Mouse (Mus musculus): Measurements from ENCODE around the gene Foxr1. TPM values are rescaled to one million over a fixed set of nuclear protein-coding genes. Genes with fewer than 3 reads are reported as not detected.
"Not testable (repeated sequence)": the region's sequence is repeated elsewhere in the genome, so short reads cannot be mapped to it uniquely, and the experiment has no call there.

Foxr1 gene
- total RNA-seq, 2 experiments from 2014 or later = not detected

DNA sequence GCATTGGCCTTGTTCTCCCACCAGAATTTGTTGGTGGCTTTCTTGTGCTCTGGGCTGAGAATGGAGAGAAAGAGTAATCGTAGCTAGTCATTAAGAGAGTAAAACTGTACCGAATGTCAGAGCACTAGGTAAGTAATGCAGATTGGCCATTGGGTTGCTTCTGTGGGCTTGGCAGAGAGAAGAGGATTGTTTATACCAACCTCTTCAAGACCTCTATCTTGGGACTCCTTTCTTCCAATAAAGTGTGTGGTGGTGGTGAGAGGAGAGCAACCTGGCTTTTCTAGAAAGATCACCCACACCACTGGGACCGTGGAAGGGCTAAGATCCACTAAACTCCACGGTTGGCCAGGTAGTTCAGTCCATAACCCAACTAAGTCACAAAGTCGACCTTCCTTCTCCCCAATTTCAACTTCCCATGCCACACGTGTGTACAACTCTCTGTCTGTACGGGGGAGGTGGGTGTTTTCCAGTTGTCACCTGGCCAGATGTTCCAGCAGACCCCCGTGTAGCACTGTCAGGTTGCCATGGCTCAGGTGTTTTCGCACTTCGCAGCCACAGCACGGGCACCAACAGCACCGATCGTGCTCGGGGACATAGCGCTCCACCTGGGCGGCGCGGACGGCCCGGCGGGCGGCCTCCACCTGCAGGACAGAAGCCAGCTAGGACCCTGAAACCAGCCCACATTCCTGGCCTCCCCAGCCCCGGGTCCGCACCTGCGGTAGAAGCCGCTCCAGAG is 23.6 kb downstream of the Foxr1 start:
- DNase-seq = no peak

DNA sequence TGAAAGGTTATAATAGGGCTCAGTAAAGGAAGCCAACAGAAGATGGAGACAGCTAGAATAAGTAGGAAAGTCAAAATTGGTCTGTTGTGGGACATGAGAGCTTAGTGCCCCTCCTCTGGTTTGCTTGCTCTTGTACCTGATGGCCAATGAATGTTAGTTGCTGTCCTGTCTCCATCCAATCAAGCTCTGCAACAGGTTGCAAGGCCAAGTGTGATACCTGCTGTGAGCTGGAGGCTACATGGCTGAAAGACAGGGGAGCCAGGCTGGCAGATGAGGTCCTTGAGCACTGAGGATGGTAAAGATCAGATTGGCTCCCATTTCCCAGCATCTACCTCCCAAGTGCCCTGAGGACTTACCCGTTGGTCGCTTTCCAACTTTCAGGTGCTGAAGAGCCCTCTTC is 28.2 kb downstream of the Foxr1 start:
- no peak for DNase-seq

DNA sequence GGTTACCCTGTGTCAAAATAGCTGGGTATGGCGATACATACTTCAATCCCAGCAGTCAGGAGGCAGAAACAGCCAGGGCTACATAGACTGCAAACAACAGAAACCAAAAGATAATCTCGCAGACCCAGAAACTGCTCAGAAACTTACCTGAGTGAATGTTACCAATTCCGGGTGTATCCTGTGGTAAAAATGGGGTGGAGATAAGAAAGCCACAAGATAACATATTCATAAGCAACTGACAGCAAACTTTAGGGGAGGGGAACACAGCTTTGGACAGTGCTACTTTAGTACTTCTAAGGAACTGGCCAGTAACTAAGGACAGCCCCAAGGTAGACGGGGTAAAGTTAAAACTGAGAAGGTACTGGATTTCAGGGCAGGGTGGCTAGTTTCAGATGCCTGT is 28.6 kb downstream of the Foxr1 start:
- DNase-seq = no peak

DNA sequence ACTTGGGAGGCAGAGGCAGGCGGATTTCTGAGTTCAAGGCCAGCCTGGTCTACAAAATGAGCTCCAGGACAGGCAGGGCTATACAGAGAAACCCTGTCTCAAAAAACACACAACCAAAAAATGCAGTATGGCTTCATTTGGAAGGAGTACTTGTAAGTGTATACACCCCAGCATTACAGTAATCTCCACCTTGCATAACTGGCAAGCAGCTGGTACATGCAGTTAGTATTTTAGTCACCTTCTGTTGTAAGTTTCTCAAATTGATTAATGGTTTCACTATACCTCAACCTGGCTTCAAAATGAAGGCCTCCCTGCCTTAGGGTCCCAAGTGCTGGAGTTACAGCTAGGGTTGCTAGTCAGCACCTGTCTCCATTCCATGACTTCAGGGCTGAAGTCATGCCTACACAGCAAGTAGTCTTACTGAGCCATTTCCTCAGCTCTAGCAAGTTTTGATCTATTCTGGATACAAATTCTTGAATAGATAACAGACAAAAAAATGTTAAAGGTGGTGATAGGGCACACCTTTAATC is 29.3 kb downstream of the Foxr1 start:
- no peak for DNase-seq

DNA sequence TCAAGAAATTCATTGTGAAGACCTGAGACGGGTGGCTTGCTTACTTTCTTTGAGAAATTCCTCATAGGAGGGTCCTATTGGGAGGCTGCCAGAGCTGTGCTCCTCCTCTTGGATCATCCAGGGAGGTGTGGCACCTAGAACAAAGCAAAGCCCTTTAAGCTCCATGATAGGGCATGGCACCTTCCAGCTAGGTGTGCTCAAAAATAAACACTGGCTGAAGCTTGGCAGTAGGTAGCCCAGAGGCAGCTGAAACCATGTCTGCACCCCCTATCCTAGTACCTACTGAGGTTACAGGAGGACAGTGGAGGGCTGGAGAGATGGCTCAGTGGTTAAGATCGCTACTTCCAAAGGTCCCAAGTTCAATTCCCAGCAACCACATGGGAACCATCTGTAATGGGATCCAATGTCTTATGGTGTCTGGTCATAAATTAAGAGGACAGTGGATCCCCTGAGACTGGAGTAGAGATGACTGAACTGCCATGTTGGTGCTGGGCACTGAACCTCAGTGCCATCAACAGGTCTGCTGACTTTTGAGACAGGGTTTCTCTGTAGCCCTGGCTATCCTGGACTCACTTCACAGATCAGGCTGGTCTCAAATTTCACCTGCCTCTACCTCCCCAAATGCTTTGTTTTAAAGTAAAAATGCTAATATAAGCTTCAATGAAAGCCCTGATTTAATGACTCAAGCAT is 30.1 kb downstream of the Foxr1 start:
- no peak for DNase-seq

DNA sequence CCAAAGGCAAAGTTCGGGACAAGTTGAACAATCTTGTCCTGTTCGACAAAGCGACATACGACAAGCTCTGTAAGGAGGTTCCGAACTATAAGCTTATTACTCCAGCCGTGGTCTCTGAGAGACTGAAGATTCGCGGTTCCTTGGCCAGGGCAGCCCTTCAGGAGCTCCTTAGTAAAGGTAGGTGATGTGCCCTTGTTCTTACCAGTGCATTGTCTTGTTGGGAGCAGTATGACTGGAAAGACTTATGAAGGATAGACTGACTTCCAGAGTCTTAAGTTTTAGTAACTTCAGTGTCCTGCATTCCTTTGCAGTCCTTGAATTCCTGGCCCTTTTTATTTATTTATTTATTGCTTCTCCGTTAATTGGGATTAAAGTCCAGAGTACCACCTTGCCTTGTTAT is 32.2 kb downstream of the Foxr1 start:
- DNase-seq = not testable (repeated sequence)

DNA sequence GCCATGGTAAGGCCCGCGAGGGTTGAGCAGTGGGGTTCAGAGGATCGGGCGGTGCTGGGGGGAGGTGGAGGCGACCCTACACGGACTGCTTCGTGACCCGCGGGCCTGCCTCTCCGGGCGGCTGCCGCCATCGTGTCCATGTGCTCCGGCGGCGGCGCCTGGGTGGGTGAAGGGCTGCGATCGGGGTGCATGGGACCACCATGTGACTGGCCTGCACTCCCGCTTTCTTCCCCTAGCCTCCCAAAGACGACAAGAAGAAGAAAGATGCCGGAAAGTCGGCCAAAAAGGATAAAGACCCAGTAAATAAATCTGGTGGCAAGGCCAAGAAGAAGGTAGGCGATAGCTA is 33.2 kb downstream of the Foxr1 start:
- DNase-seq = no peak

DNA sequence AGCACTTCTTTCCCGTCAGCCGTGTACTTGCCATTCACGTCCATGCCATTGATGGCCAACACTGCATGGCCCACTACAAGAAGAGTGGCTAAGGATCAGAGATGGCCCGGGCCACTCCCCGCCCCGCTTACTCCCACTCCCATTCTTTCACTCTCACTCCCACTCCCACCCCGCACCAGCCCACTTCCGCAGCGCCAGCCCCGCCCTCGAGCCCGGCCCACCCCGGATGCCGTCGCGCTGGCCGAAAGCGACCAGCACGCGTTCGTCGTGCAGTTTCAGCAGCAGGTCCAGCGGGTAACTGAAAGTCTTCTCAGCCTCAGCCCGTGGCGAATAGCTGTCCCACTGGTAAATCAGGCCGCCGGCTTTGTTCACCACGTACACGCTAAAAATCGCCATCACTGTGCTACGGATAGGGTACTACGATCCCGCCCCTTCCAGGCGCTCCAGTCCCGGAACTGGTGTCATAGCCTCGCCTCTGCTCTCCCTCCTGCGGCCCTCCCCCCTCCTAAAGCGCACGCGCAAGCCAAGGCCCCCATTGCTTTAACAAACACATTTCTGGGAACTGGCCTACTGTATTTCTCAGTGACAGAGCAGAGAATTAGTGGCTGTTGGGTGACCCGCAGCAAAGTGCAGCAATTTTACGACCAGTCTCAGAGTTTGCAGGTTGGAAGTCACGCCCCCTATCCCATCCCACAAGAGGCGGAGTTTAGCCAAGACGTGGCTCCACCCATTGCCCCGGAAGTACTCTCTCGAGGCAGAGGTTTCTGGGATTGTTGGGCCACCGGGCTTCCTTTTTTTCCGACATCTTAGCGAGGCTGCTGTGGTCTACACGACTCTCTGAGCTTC is 33.8 kb downstream of the Foxr1 start, which contains the start of the genes Rps25 and Trappc4:
Gene Rps25 (plus strand): TSS at position 234 of the 846 bp plus-strand sequence.
Gene Trappc4 (minus strand): TSS at position 695 of the 846 bp plus-strand sequence.
- peak; percentile 92 for DNase-seq

DNA sequence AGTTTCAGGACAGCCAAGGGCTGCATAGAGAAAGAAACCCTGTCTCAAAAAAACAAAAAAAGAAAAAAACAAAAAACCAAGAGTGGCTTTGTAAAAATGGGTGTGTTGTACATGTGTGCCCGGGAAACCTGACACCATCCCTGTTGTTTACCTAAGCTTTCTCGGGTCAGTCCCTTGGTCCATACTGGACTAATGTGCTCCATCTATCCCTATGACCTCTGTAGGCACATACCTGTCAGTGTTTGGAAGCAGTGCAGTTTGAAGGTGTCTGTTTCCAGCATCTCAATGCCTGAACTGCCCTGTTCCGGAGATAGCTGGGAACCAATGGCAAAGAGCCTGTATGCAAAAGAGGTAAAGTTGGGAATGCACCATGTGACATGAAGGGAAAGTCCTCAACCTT is 35.9 kb downstream of the Foxr1 start:
- no peak for DNase-seq

DNA sequence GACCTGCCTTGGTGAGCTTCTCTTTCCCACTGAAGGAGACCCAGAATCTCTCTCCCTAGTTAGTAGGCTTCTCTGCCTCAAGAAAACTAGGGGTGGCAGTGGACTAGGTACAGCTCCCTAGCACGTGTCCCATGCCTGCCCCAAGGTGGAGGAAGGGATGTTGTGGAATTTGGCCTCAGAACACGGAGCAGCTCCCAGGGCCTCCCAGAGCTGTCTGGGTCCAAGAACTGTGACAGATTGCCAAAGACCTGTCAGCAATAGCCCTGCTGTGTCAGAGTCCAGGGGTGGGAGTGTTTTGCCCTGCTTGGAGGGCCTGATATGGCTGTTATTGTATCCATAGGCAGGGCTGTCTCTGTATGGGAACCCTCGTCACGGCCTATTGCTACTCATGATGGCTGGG is 39.9 kb downstream of the Foxr1 start:
- no peak for DNase-seq

DNA sequence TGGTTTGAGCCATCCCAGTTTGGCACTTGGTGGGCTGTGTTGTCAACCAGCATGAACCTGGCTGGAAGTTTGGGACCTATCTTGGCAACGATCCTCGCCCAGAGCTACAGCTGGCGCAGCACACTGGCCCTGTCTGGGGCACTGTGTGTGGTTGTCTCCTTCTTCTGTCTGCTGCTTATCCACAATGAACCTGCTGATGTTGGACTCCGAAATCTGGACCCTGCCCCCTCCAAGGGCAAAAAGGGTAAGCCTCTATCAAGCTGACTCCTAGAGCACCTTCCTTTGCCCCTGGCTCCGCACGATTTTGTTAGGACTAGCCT is 41.2 kb downstream of the Foxr1 start:
- no peak for DNase-seq

DNA sequence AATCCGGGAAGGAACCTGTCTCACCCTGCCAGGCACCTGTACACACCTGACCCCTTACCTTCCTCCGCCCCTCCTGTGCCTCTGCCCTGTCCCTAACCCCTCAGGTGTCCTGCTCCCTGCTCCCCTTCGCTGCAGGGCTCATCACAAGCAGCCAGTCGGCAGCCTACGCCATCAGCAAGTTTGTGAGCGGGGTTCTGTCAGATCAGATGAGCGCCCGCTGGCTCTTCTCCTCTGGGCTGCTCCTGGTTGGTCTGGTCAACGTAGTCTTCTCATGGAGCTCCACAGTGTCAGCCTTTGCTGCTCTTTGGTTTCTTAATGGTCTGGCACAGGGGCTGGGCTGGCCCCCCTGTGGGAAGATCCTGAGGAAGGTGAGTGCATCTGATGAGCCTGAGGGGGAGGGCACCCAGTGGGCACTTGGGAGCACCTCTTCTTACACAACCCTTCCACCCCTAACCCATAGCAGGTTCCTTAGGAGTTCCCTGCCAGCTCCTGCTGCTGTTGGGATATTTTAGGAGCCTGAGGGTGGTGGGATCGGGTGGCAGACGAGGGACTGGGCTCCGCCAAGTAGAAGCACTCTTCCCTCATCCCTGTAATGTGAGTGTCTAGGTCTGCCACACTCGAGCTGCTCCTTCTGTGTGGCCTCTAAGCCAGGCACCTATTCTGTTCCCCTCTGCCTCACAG is 41.7 kb downstream of the Foxr1 start:
- DNase-seq = no peak

DNA sequence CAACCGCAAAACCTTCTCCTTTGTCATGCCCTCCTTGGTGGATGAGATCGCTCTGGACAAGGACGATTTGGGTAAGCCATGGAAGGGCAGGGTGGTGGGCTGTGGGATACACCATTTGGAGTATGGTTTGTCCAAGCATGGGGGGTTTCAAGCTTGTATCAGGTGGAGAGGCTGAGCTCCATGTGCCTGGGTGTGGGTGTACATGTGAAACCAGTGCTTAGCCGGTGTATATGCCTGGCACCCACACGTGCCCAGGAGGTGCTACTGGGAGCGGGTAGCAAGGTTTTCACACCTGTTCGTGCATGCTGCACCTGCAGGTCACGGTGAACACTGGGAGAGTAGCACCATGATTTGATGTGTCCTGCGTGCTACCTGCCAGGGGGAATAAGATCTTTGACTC is 42.4 kb downstream of the Foxr1 start:
- DNase-seq = no peak

DNA sequence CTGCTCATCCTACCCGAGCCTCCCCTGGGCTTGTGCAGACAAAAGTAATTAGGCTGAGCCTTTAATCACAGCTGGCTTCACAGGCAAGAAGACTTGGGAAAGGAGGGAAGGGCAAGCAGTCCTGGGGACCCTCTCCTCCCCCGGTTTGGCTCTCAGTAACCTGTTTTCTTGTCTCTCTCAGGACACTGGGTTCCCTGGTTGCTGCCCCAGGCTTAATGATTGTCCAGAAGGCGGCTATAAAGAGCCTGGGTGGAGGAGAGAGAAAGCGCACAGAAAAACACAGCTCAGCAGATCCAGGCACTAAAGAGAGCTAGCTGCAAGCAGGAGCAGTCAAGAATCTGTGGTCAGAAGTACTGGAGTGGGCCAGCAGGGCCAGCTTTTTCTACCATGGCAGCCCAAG is 42.8 kb downstream of the Foxr1 start:
- DNase-seq = no peak

DNA sequence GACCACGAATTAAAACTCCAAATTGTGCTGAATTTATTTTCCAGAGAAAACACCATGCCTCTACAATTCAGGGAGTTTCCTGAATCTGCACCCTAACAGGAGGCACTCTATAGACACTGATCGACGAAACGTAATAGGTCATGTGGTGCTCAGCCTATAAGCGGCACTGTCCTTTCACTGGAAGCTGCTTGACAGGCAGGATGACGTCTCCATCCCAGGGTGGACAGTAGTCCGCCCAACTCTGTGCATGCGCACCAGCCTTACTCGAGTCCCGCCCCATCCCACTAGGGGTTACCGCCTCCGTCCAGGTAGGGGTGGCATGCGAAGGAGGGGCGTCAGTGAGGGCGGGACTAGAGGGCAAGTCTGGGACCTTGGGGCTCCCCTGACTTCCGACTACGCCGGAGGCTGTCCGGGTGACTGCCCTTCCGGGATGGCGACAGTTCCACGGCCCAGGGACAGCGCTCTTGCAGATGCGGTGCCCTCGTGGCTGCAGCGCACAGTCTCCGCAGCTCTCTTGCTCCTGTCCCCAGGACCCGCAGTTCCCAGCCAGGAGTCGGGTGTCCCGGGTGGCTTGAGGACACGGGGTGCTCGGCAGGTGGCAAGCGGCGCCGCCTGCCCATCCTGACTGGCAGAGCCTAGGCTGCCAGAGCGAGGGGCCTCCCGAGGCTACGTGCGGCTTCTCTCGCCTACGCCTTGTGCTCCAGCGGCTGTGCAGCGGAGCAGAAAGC is 44.1 kb downstream of the Foxr1 start, which contains the start of gene Slc37a4:
Gene Slc37a4 (plus strand): TSS at position 169 of the 728 bp plus-strand sequence.
- DNase-seq = peak; percentile 86

DNA sequence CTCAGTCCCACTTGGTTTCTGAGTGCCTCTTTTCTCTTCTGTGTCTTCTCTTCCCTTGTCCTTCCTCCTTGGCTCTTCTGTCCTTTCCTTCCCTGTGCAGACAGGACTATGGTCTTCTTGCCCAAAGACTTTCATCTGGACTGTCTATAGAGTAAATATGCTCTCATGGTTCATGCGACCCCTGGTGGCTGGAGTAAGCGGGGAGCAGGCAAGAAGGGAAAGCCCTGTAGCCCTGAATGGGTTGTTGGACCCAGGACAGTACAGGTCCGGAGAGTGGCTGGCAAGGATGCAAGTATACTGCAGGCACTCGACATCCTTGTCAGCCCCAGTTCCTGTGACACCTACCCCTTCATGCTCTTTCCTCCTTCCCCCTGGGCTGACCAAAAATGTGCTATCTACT is 49.5 kb downstream of the Foxr1 start:
- peak; percentile 79 for DNase-seq

DNA sequence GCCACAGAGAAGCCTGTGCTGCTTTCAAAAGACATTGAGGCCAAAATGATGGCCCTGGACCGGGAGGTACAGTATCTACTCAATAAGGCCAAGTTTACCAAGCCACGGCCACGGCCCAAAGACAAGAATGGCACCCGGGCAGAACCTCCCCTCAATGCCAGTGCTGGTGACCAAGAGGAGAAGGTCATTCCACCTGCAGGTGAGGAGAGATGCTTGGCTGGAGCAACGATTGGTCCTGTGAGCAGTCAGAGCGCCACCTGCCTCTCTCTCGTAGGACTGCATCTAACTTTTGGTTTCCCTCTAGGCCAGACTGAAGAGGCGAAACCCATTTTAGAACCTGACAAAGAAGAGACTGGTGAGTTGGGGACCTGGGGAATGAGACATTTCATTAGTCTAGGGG is 51.7 kb downstream of the Foxr1 start:
- DNase-seq = peak; percentile 49

DNA sequence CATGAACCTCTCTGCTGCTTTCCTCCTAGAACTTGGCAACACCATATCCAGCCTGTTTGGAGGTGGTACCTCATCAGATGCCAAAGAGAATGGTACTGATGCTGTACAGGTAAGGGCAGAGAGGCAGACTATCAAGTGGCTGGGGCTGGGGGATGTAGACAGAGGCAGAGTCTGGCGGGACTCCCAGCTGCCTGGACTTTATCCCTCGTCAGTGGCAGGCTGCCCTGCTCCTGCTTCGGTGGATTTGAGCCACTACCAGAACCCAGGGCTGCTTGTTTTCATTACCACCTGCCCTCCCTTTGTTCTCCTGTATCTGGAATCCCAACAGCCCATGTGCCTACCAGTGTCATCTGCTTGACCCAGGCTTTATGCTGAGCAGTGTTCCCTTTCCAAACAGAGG is 53.7 kb downstream of the Foxr1 start:
- no peak for DNase-seq

DNA sequence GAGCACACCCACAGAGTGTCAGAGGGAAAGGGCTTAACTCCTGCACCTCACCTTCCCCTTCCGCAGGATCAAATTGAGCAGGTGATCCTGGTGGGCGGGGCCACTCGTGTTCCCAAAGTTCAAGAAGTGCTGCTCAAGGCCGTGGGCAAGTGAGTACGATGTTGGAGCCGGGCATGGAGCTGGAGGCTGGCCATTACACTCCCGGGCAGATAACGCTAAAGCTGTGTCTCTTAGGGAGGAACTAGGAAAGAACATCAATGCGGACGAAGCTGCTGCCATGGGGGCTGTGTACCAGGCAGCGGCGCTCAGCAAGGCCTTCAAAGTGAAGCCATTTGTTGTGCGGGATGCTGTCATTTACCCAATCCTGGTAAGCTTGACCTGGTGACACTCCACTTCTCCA is 56.3 kb downstream of the Foxr1 start:
- no peak for DNase-seq

Measured in gastrocnemius, postnatal 10 days (tissue).